Mouse (Mus musculus): ENCODE results near the gene Vpreb3. TPM values are rescaled to one million over a fixed set of nuclear protein-coding genes. Genes with fewer than 3 reads are reported as not detected.
"Not testable (repeated sequence)": the region's sequence is repeated elsewhere in the genome, so short reads cannot be mapped to it uniquely, and the experiment has no call there.

Vpreb3 gene
- polyA plus RNA-seq, 1 experiment from 2014 or later, result 1.8 TPM

- 84% methylated on average over 3 of the region's 3 CpGs for WGBS
Observed at GRCm38 (mm10) chr10:75979432-75979831, 36.6 kb downstream of the Vpreb3 start.

GRCm38 (mm10) chr10:75990430-75991042, 47.7 kb downstream of the Vpreb3 start:
- no peaks in the 10 kb centered on the region for H3K36me3 ChIP-seq
- H3K4me3 ChIP-seq (replicated peaks), result no peak overlapping the region
- H3K9ac ChIP-seq, result no peak overlapping the region
- H3K4me1 ChIP-seq, result no peaks in the 10 kb centered on the region
- no peaks in the 10 kb centered on the region for H3K9me3 ChIP-seq
- WGBS, result 66% methylated on average over 4 of the region's 4 CpGs
- no peak overlapping the region for H3K27ac ChIP-seq
- no peak overlapping the region for H3K4me2 ChIP-seq
- ATAC-seq (ENCODE audit: insufficient read depth, low FRiP score, low read depth), result no peak
- H3K27me3 ChIP-seq (replicated peaks), result no peaks in the 10 kb centered on the region

More at GRCm38 (mm10) chr10:75979432-75979831, 36.6 kb downstream of the Vpreb3 start:
- no peak for ATAC-seq (ENCODE audit: insufficient read depth, low FRiP score, low read depth)
- Histone ChIP-seq H3K4me3 (replicated peaks) (no peak overlapping the region), H3K27ac (no peak overlapping the region), H3K36me3 (no peaks in the 10 kb centered on the region), H3K9me3 (no peaks in the 10 kb centered on the region), H3K4me2 (no peak overlapping the region), H3K27me3 (replicated peaks) (no peaks in the 10 kb centered on the region), H3K4me1 (no peaks in the 10 kb centered on the region), H3K9ac (no peak overlapping the region)

- Histone ChIP-seq H3K4me1 (no peaks in the 10 kb centered on the region), H3K36me3 (no peaks in the 10 kb centered on the region), H3K4me2 (no peak overlapping the region), H3K4me3 (replicated peaks) (no peak overlapping the region), H3K9ac (no peak overlapping the region), H3K9me3 (no peaks in the 10 kb centered on the region), H3K27me3 (replicated peaks) (no peaks in the 10 kb centered on the region), H3K27ac (no peak overlapping the region)
- ATAC-seq (ENCODE audit: insufficient read depth, low FRiP score, low read depth), result no peak
- 81% methylated on average over 15 of the region's 15 CpGs for WGBS
Observed at GRCm38 (mm10) chr10:75993616-75994240, 50.9 kb downstream of the Vpreb3 start.

- H3K4me2 ChIP-seq; H3K27me3 ChIP-seq (replicated peaks); H3K4me3 ChIP-seq (replicated peaks); H3K4me1 ChIP-seq; H3K9me3 ChIP-seq; ATAC-seq (ENCODE audit: insufficient read depth, low FRiP score, low read depth); H3K27ac ChIP-seq; H3K9ac ChIP-seq; H3K36me3 ChIP-seq: not testable (repeated sequence)
- WGBS, result 82% methylated on average over 13 of the region's 13 CpGs
Observed at GRCm38 (mm10) chr10:75994531-75995210, 51.8 kb downstream of the Vpreb3 start.

- Histone ChIP-seq H3K27me3 (replicated peaks) (no peaks in the 10 kb centered on the region), H3K4me2 (no peak overlapping the region), H3K9ac (no peak overlapping the region), H3K4me1 (no peaks in the 10 kb centered on the region), H3K4me3 (replicated peaks) (no peak overlapping the region), H3K36me3 (no peaks in the 10 kb centered on the region), H3K9me3 (no peaks in the 10 kb centered on the region), H3K27ac (no peak overlapping the region)
- no peak for ATAC-seq (ENCODE audit: insufficient read depth, low FRiP score, low read depth)
- 81% methylated on average over 11 of the region's 11 CpGs for WGBS
Observed at GRCm38 (mm10) chr10:75995463-75995862, 52.6 kb downstream of the Vpreb3 start.

GRCm38 (mm10) chr10:75996315-75996714, 53.5 kb downstream of the Vpreb3 start:
- ATAC-seq (ENCODE audit: insufficient read depth, low FRiP score, low read depth), result no peak
- WGBS, result 23% methylated on average over 3 of the region's 3 CpGs
- H3K27ac ChIP-seq, result no peak overlapping the region
- no peaks in the 10 kb centered on the region for H3K36me3 ChIP-seq
- no peak overlapping the region for H3K4me2 ChIP-seq
- H3K4me1 ChIP-seq, result no peaks in the 10 kb centered on the region
- no peak overlapping the region for H3K9ac ChIP-seq
- no peaks in the 10 kb centered on the region for H3K9me3 ChIP-seq
- no peaks in the 10 kb centered on the region for H3K27me3 ChIP-seq (replicated peaks)
- no peak overlapping the region for H3K4me3 ChIP-seq (replicated peaks)

Other genes starting within 250 kb of the Vpreb3 start
- gene Cabin1, start 178.7 kb upstream of the Vpreb3 start, polyA plus RNA-seq (2015; fragmentation: Nextera tagmentation; extraction: Ambion mirVana), result 33.6 and 35.8 TPM in 2 replicates
- gene Ddt, start 169.6 kb upstream of the Vpreb3 start, polyA plus RNA-seq (2015; fragmentation: Nextera tagmentation; extraction: Ambion mirVana), result 70.1 and 84.3 TPM in 2 replicates
- gene Gm20441, start 162.1 kb upstream of the Vpreb3 start, polyA plus RNA-seq (2015; fragmentation: Nextera tagmentation; extraction: Ambion mirVana), result 0.37 TPM in 1 of 2 replicates, not detected in the other
- 42.1 and 43.5 TPM in 2 replicates for gene Gstt3, start 161.6 kb upstream of the Vpreb3 start, polyA plus RNA-seq (2015; fragmentation: Nextera tagmentation; extraction: Ambion mirVana)
- 17.9 and 21.3 TPM in 2 replicates for gene Gstt1, start 144.5 kb upstream of the Vpreb3 start, polyA plus RNA-seq (2015; fragmentation: Nextera tagmentation; extraction: Ambion mirVana)
- gene Gstt4, start 120.5 kb upstream of the Vpreb3 start, polyA plus RNA-seq (2015; fragmentation: Nextera tagmentation; extraction: Ambion mirVana), result not detected in 2 replicates
- 54.8 and 58.7 TPM in 2 replicates for gene Gstt2, start 105.6 kb upstream of the Vpreb3 start, polyA plus RNA-seq (2015; fragmentation: Nextera tagmentation; extraction: Ambion mirVana)
- 1,866 and 1,981 TPM in 2 replicates for gene Mif, start 82.8 kb upstream of the Vpreb3 start, polyA plus RNA-seq (2015; fragmentation: Nextera tagmentation; extraction: Ambion mirVana)
- 6.6 and 8.8 TPM in 2 replicates for gene Derl3, start 49.6 kb upstream of the Vpreb3 start, polyA plus RNA-seq (2015; fragmentation: Nextera tagmentation; extraction: Ambion mirVana)
- gene Smarcb1, start 21.4 kb upstream of the Vpreb3 start, polyA plus RNA-seq (2015; fragmentation: Nextera tagmentation; extraction: Ambion mirVana), result 172 and 173 TPM in 2 replicates
- gene Chchd10, start 9.9 kb upstream of the Vpreb3 start, polyA plus RNA-seq (2015; fragmentation: Nextera tagmentation; extraction: Ambion mirVana), result 90.5 and 101 TPM in 2 replicates
- 33.4 and 42.0 TPM in 2 replicates for gene Mmp11, start 6.6 kb upstream of the Vpreb3 start, polyA plus RNA-seq (2015; fragmentation: Nextera tagmentation; extraction: Ambion mirVana)
- gene Gm867, start 2.4 kb upstream of the Vpreb3 start, polyA plus RNA-seq (2015; fragmentation: Nextera tagmentation; extraction: Ambion mirVana), result 1.4 and 3.6 TPM in 2 replicates
- not detected in 2 replicates for gene Gm5134, start 11.5 kb downstream of the Vpreb3 start, polyA plus RNA-seq (2015; fragmentation: Nextera tagmentation; extraction: Ambion mirVana)
- gene Zfp280b, start 89.6 kb downstream of the Vpreb3 start, polyA plus RNA-seq (2015; fragmentation: Nextera tagmentation; extraction: Ambion mirVana), result 17.5 and 18.3 TPM in 2 replicates
- gene Slc5a4b, start 167.9 kb downstream of the Vpreb3 start, polyA plus RNA-seq (2015; fragmentation: Nextera tagmentation; extraction: Ambion mirVana), result 0.08 TPM in 1 of 2 replicates, not detected in the other
- gene Slc5a4a, start 204.4 kb downstream of the Vpreb3 start, polyA plus RNA-seq (2015; fragmentation: Nextera tagmentation; extraction: Ambion mirVana), result not detected in 2 replicates

Measured in stomach, embryonic 15.5 days (tissue).